Mouse (Mus musculus) hindbrain, embryonic 14.5 days (tissue): ENCODE results near the gene Fgfr1op2. TPM values are rescaled to one million over a fixed set of nuclear protein-coding genes. Genes with fewer than 3 reads are reported as not detected.
"Not testable (repeated sequence)": the region's sequence is repeated elsewhere in the genome, so short reads cannot be mapped to it uniquely, and the experiment has no call there.

Experiments used
- ATAC-seq: fragments of 200-750 bp; cut with Nextera tagmentation; 2 replicates; pipeline ENCODE4 v1.8.0; 2017; ENCODE audit warnings: moderate number of reproducible peaks, mild to moderate bottlenecking, moderate TSS enrichment, moderate library complexity; ENCODE audit not compliant: low FRiP score
- DNase-seq: peaks from one replicate; pipeline ENCODE4 v3.0.0-alpha.2; 2015; ENCODE audit warnings: low spot score
- H3K27ac ChIP-seq: fragments of 300-500 bp; sonication (generic); 2 replicates; pipeline ENCODE4 v1.5.1; 2014; ENCODE audit warnings: mild to moderate bottlenecking, moderate library complexity
- H3K27me3 ChIP-seq: fragments of 300-500 bp; sonication (generic); 2 replicates; pipeline ENCODE4 v1.6.1; 2014; ENCODE audit warnings: mild to moderate bottlenecking, low read length, mixed read lengths; ENCODE audit not compliant: control insufficient read depth, insufficient read depth
- H3K36me3 ChIP-seq: fragments of 300-500 bp; sonication (generic); replicated peaks from 2 replicates; pipeline ENCODE4 v1.6.1; 2014; ENCODE audit not compliant: control insufficient read depth, insufficient read depth
- H3K4me1 ChIP-seq: fragments of 300-500 bp; sonication (generic); replicated peaks from 2 replicates; pipeline ENCODE4 v1.6.1; 2014; ENCODE audit warnings: antibody characterized with exemption, low read length, mixed read lengths; ENCODE audit not compliant: control insufficient read depth, insufficient read depth
- H3K4me2 ChIP-seq: fragments of 300-500 bp; sonication (generic); replicated peaks from 2 replicates; pipeline ENCODE4 v1.6.1; 2014; ENCODE audit warnings: mild to moderate bottlenecking, moderate library complexity
- H3K4me3 ChIP-seq: fragments of 300-500 bp; sonication (generic); replicated peaks from 2 replicates; pipeline ENCODE4 v1.5.1; 2014; ENCODE audit warnings: mild to moderate bottlenecking, low read length
- H3K9ac ChIP-seq: fragments of 300-500 bp; sonication (generic); 2 replicates; pipeline ENCODE4 v1.6.1; 2014
- H3K9me3 ChIP-seq: fragments of 300-500 bp; sonication (generic); 2 replicates; pipeline ENCODE4 v1.6.1; 2016; ENCODE audit warnings: low read length; ENCODE audit not compliant: control insufficient read depth
- WGBS: fragments of 180-500 bp; shearing (Covaris S2); extraction: QIAGEN DNeasy Blood & Tissue Kit; methylation state at CpG from one replicate; pipeline ENCODE4 v1.1.7; 2014; 5-methylcytosine and 5-hydroxymethylcytosine counted together
- polyA plus RNA-seq: library from polyadenylated mRNA; unstranded; fragments of >200 nt; fragmentation: Nextera tagmentation; extraction: Ambion mirVana; gene quantifications from 2 replicates; pipeline ENCODE4 v1.2.1, GENCODE M21; 2014

Fgfr1op2 gene
- polyA plus RNA-seq, 1 experiment from 2014 or later = 43.4 TPM

- Histone ChIP-seq H3K27ac (no peak overlapping the region), H3K27me3 (no peaks in the 10 kb centered on the region), H3K9me3 (no peaks in the 10 kb centered on the region), H3K36me3 (peaks cover 33% of the 10 kb centered on the region), H3K9ac (no peak overlapping the region), H3K4me3 (no peak overlapping the region), H3K4me1 (no peaks in the 10 kb centered on the region), H3K4me2 (no peak overlapping the region)
- DNase-seq (no peak), ATAC-seq (no peak)
- 89% methylated on average over 1 of the region's 1 CpGs for WGBS
Measured at GRCm38 (mm10) chr6:146544622-146545021, 32.4 kb upstream of the Fgfr1op2 start.

GRCm38 (mm10) chr6:146545289-146545865 lies 31.6 kb upstream of the Fgfr1op2 start:
- ATAC-seq = no peak

GRCm38 (mm10) chr6:146550421-146550820 lies 26.6 kb upstream of the Fgfr1op2 start:
- Histone ChIP-seq H3K9ac (no peak overlapping the region), H3K36me3 (peaks cover 87% of the 10 kb centered on the region), H3K9me3 (no peaks in the 10 kb centered on the region), H3K4me1 (no peaks in the 10 kb centered on the region), H3K4me3 (no peak overlapping the region), H3K27me3 (no peaks in the 10 kb centered on the region), H3K27ac (no peak overlapping the region), H3K4me2 (no peak overlapping the region)
- ATAC-seq = no peak
- DNase-seq = no peak
- WGBS = 88% methylated on average over 2 of the region's 2 CpGs

More at GRCm38 (mm10) chr6:146545289-146545865, 31.6 kb upstream of the Fgfr1op2 start:
- no peak overlapping the region for H3K4me3 ChIP-seq
- no peak for DNase-seq
- H3K4me2 ChIP-seq = no peak overlapping the region
- WGBS = 86% methylated on average over 5 of the region's 5 CpGs
- H3K27ac ChIP-seq = no peak overlapping the region
- H3K9ac ChIP-seq = no peak overlapping the region
- no peaks in the 10 kb centered on the region for H3K4me1 ChIP-seq
- no peaks in the 10 kb centered on the region for H3K9me3 ChIP-seq
- H3K27me3 ChIP-seq = no peaks in the 10 kb centered on the region
- peaks cover 40% of the 10 kb centered on the region for H3K36me3 ChIP-seq

GRCm38 (mm10) chr6:146551326-146551725 lies 25.7 kb upstream of the Fgfr1op2 start:
- Histone ChIP-seq H3K36me3 (peaks cover 91% of the 10 kb centered on the region), H3K4me3 (no peak overlapping the region), H3K9ac (no peak overlapping the region), H3K4me2 (no peak overlapping the region), H3K9me3 (no peaks in the 10 kb centered on the region), H3K4me1 (no peaks in the 10 kb centered on the region), H3K27me3 (no peaks in the 10 kb centered on the region), H3K27ac (no peak overlapping the region)
- ATAC-seq = no peak
- no peak for DNase-seq

- not testable (repeated sequence) for H3K9me3 ChIP-seq, ATAC-seq, H3K9ac ChIP-seq, DNase-seq, H3K27me3 ChIP-seq, H3K4me2 ChIP-seq, H3K4me1 ChIP-seq, H3K4me3 ChIP-seq, H3K27ac ChIP-seq
- peaks cover 72% of the 10 kb centered on the region for H3K36me3 ChIP-seq
- WGBS = 88% methylated on average over 1 of the region's 1 CpGs
Measured at GRCm38 (mm10) chr6:146562461-146562860, 14.5 kb upstream of the Fgfr1op2 start.

GRCm38 (mm10) chr6:146572073-146572472 lies 4.9 kb upstream of the Fgfr1op2 start:
- no peaks in the 10 kb centered on the region for H3K27me3 ChIP-seq
- H3K36me3 ChIP-seq = peaks cover 16% of the 10 kb centered on the region
- H3K4me2 ChIP-seq = no peak overlapping the region
- DNase-seq (no peak), ATAC-seq (no peak)
- H3K9ac ChIP-seq = no peak overlapping the region
- no peak overlapping the region for H3K4me3 ChIP-seq
- peaks cover 19% of the 10 kb centered on the region for H3K4me1 ChIP-seq
- no peaks in the 10 kb centered on the region for H3K9me3 ChIP-seq
- no peak overlapping the region for H3K27ac ChIP-seq

- peak within 1 kb of the TSS; percentile 84 for H3K4me3 ChIP-seq
- H3K27ac ChIP-seq = peak within 1 kb of the TSS; percentile 98
- H3K4me2 ChIP-seq = peak within 1 kb of the TSS; percentile 81
- DNase-seq = peak; percentile 98
- H3K27me3 ChIP-seq = no peaks in the 10 kb centered on the region
- peaks cover 3% of the 10 kb centered on the region; the same call in 1 of the 2 replicates for H3K36me3 ChIP-seq
- H3K4me1 ChIP-seq = peaks cover 30% of the 10 kb centered on the region
- ATAC-seq = peak; percentile 96
- under 1% methylated on average over 67 of the region's 77 CpGs for WGBS
- peak within 1 kb of the TSS; percentile 88 for H3K9ac ChIP-seq
- H3K9me3 ChIP-seq = no peaks in the 10 kb centered on the region
Measured at GRCm38 (mm10) chr6:146577310-146578109, 507 bp downstream of the Fgfr1op2 start, which contains the start of gene Ints13. Gene Ints13 (minus strand): TSS chr6:146577835.

- WGBS = 0% methylated on average over 22 of the region's 22 CpGs
- Histone ChIP-seq H3K4me2 (peak overlapping the region; percentile 81), H3K36me3 (peaks cover 3% of the 10 kb centered on the region; the same call in 1 of the 2 replicates), H3K4me3 (peak overlapping the region; percentile 84), H3K27ac (peak overlapping the region; percentile 98), H3K4me1 (peaks cover 30% of the 10 kb centered on the region), H3K27me3 (no peaks in the 10 kb centered on the region), H3K9ac (peak overlapping the region; percentile 88), H3K9me3 (no peaks in the 10 kb centered on the region)
- no peak for DNase-seq
- ATAC-seq = peak; percentile 60; the same call in 1 of the 2 replicates
Measured at GRCm38 (mm10) chr6:146578111-146578531, 1.1 kb downstream of the Fgfr1op2 start.

GRCm38 (mm10) chr6:146578586-146578985 lies 1.6 kb downstream of the Fgfr1op2 start:
- Histone ChIP-seq H3K27ac (peak overlapping the region; percentile 98), H3K4me1 (peaks cover 30% of the 10 kb centered on the region), H3K9ac (peak overlapping the region; percentile 88), H3K36me3 (peaks cover 3% of the 10 kb centered on the region; the same call in 1 of the 2 replicates), H3K4me2 (peak overlapping the region; percentile 81), H3K9me3 (no peaks in the 10 kb centered on the region), H3K4me3 (peak overlapping the region; percentile 84), H3K27me3 (no peaks in the 10 kb centered on the region)
- ATAC-seq (no peak), DNase-seq (no peak)
- WGBS = 16% methylated on average over 7 of the region's 7 CpGs
